Mouse (Mus musculus) spleen, adult 2 months (tissue): ENCODE measurements around the gene Kif3c.

Experiments
- CTCF ChIP-seq: fragments of 200-500 bp; IDR thresholded peaks from 2 replicates; pipeline ENCODE4 v1.5.1; 2011; ENCODE audit warnings: mild to moderate bottlenecking, inconsistent platforms; ENCODE audit not compliant: insufficient read depth, insufficient read length, insufficient replicate concordance; ENCODE audit errors: extremely low read depth
- POLR2A ChIP-seq: fragments of 200-500 bp; IDR thresholded peaks from 2 replicates; pipeline ENCODE4 v1.6.1; 2011; ENCODE audit warnings: low read depth, low read length, inconsistent platforms

DNA sequence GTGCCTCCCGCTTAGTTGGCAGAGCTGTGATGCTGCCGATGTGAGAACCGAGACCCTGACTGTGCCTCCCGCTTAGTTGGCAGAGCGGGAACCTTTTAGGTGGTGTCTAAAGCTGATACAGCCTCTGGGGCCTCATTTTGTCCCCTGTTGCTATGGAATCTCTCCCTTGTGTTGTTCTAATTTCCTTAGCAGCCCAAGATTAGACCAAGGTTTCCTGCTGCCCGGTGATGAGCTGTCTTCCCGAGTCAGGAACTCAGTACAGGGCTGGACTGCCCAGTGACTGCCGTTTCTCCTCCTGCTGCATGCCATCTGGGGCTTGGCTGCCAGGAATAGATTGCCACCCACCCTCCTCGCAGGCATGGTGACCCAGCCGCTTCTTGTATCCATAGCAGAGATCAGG lies 21.0 kb downstream of the Kif3c start:
- TF ChIP-seq POLR2A (no peak), CTCF (no peak)
